11 mouse cellular contexts compared by ENCODE assay signal in the genomic region with DNA sequence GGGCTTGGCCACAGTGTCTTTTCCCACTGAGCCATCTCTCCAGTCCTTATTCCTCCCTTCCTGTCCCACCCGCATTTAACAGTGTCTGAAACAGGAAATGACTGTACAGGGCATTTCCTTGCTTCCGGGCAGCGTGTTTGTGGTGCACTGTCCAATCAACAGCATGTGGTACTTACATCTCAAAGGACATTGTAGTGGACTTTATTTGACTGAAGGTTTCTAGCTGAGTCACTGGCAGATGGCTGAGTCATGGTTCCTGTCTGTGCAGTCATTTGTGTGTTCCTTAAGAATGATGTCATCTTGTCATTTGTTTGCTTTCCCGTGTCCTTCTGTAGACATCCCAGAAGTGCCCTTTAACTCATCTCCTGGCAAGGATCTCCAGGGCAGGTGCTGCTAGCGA. TPM values are rescaled to one million over a fixed set of nuclear protein-coding genes. Genes with fewer than 3 reads are reported as not detected.
DNase-seq lines count a peak whose midpoint lies in the region; ATAC-seq lines count a peak whose summit lies in the region.
"Had no signal": no experiment of that assay in that cellular context is flagged by ENCODE, and none has a peak within 500 bp of the region (broad histone marks: within the 10 kb centered on the region; RNA-seq: fewer than 3 reads in every experiment).

No protein-coding gene starts in this region.

- peaks cover 3% of the 10 kb centered on the region; the same call in 1 of the 2 replicates for H3K27me3 ChIP-seq in hindbrain, embryonic 10.5 days (ENCODE audit: insufficient read depth, poor library complexity, severe bottlenecking)
- H3K27me3 ChIP-seq in hindbrain, embryonic 12.5 days = no peaks in the 10 kb centered on the region
- H3K27me3 ChIP-seq: forebrain, embryonic 15.5 days; limb, embryonic 13.5 days had no signal

- no peak overlapping the region for H3K9ac ChIP-seq in hindbrain, embryonic 12.5 days
- H3K9ac ChIP-seq: forebrain, embryonic 15.5 days; limb, embryonic 13.5 days had no signal

- H3K27ac ChIP-seq in hindbrain, embryonic 10.5 days = 0 out of 2 replicates have a peak overlapping the region, but pooled peaks have one; percentile 8
- H3K27ac ChIP-seq in hindbrain, embryonic 12.5 days = no peak overlapping the region
- H3K27ac ChIP-seq: forebrain, embryonic 15.5 days; limb, embryonic 13.5 days had no signal

- H3K36me3 ChIP-seq in hindbrain, embryonic 10.5 days = no peaks in the 10 kb centered on the region
- H3K36me3 ChIP-seq in hindbrain, embryonic 12.5 days = no peaks in the 10 kb centered on the region
- H3K36me3 ChIP-seq: forebrain, embryonic 15.5 days; limb, embryonic 13.5 days had no signal

- 74% methylated on average over 5 of the region's 5 CpGs for WGBS in hindbrain, embryonic 10.5 days
- WGBS in hindbrain, embryonic 12.5 days = 75% methylated on average over 5 of the region's 5 CpGs

- H3K4me3 ChIP-seq in hindbrain, embryonic 10.5 days = no peak overlapping the region
- no peak overlapping the region for H3K4me3 ChIP-seq in hindbrain, embryonic 12.5 days
- H3K4me3 ChIP-seq: forebrain, embryonic 15.5 days; limb, embryonic 13.5 days had no signal

- no peak overlapping the region for H3K4me2 ChIP-seq in hindbrain, embryonic 12.5 days (replicated peaks)
- H3K4me2 ChIP-seq: forebrain, embryonic 15.5 days; limb, embryonic 13.5 days had no signal

- ATAC-seq in hindbrain, embryonic 12.5 days (ENCODE audit: low FRiP score) = no peak
- peak; percentile 50; the same call in 1 of the 2 replicates for ATAC-seq in common myeloid progenitor, adult 5-6 weeks (replicated peaks; ENCODE audit: low read depth, poor library complexity, severe bottlenecking)
- ATAC-seq in monocyte, adult 5-6 weeks (replicated peaks; ENCODE audit: insufficient number of reproducible peaks, low FRiP score, low TSS enrichment, poor library complexity, severe bottlenecking) = no peak
- ATAC-seq: forebrain, embryonic 15.5 days had no signal

- H3K4me1 ChIP-seq in hindbrain, embryonic 10.5 days (replicated peaks) = peaks cover 25% of the 10 kb centered on the region
- H3K4me1 ChIP-seq in hindbrain, embryonic 12.5 days = no peaks in the 10 kb centered on the region

- no peak for DNase-seq in hindbrain, embryonic 10.5 days (ENCODE audit: low spot score)
- DNase-seq in right cerebral cortex, adult 2 months (ENCODE audit: low spot score in 2 of 2) = peak; percentile 32
- DNase-seq in right cerebral cortex, adult 18-20 months = no peak
- DNase-seq in yolk sac, embryonic 10.5 days (ENCODE audit: low spot score) = peak; percentile 18
- DNase-seq in thymus, postnatal 25 days = no peak
- DNase-seq: cerebellum, adult 8-10 months had no signal

- no peaks in the 10 kb centered on the region for H3K9me3 ChIP-seq in hindbrain, embryonic 10.5 days
- no peaks in the 10 kb centered on the region for H3K9me3 ChIP-seq in hindbrain, embryonic 12.5 days (replicated peaks)
- H3K9me3 ChIP-seq: forebrain, embryonic 15.5 days; limb, embryonic 13.5 days had no signal

RNA-seq across cellular contexts. Expression of a gene that starts 50.2 kb away (rescaled TPM):
- 1.7 and 4.6 TPM in 2 replicates for polyA plus RNA-seq in hindbrain, embryonic 10.5 days (2016; fragmentation: Nextera tagmentation; extraction: Ambion mirVana)
- polyA plus RNA-seq in hindbrain, embryonic 12.5 days (2016; fragmentation: Nextera tagmentation; extraction: Ambion mirVana) = 7.5 and 22.2 TPM in 2 replicates
- 0.46 TPM in 1 of 2 replicates, not detected in the other for total RNA-seq in common myeloid progenitor, adult 5-6 weeks (2017)
- 0.39 to 1.2 TPM in 2 of 3 replicates, not detected in the other for total RNA-seq in monocyte, adult 5-6 weeks (2017)

Comparison
In these comparisons a context has a peak if more than half of its experiments do, and no peak if none do; other contexts are left out.
1. DNase-seq: peak in right cerebral cortex, adult 2 months (2 of 2) and yolk sac, embryonic 10.5 days (single experiment); none in hindbrain, embryonic 10.5 days (single experiment), right cerebral cortex, adult 18-20 months (single experiment) and thymus, postnatal 25 days (single experiment).